Mouse (Mus musculus): ENCODE measurements around the gene Agrp. TPM values are rescaled to one million over a fixed set of nuclear protein-coding genes. Genes with fewer than 3 reads are reported as not detected.

The Agrp gene
- polyA plus RNA-seq, 1 experiment from 2014 or later = 1.1 TPM

- Histone ChIP-seq H3K4me3 (ENCODE audit: low read depth, low read length) (no peak overlapping the region), H3K9ac (ENCODE audit: low read length) (no peak overlapping the region), H3K27me3 (replicated peaks; ENCODE audit: control insufficient read depth, insufficient read depth, low read length) (no peaks in the 10 kb centered on the region), H3K4me2 (ENCODE audit: low read length) (no peak overlapping the region), H3K9me3 (ENCODE audit: control insufficient read depth, low read length) (no peaks in the 10 kb centered on the region), H3K36me3 (ENCODE audit: control insufficient read depth, insufficient read depth, low read length) (peaks cover 78% of the 10 kb centered on the region), H3K27ac (ENCODE audit: low read depth) (no peak overlapping the region), H3K4me1 (replicated peaks; ENCODE audit: control insufficient read depth, insufficient read depth, low read length) (peaks cover 21% of the 10 kb centered on the region)
- ATAC-seq (replicated peaks; ENCODE audit: low FRiP score, low TSS enrichment, low read depth) (no peak), DNase-seq (ENCODE audit: low spot score) (no peak)
- 90% methylated on average over 19 of the region's 19 CpGs for WGBS
Observed at GRCm38 (mm10) chr8:105620211-105620610, 17.0 kb downstream of the Agrp start.

- Histone ChIP-seq H3K36me3 (ENCODE audit: control insufficient read depth, insufficient read depth, low read length) (peaks cover 83% of the 10 kb centered on the region), H3K4me3 (ENCODE audit: low read depth, low read length) (no peak overlapping the region), H3K4me1 (replicated peaks; ENCODE audit: control insufficient read depth, insufficient read depth, low read length) (peaks cover 22% of the 10 kb centered on the region), H3K27ac (ENCODE audit: low read depth) (no peak overlapping the region), H3K27me3 (replicated peaks; ENCODE audit: control insufficient read depth, insufficient read depth, low read length) (no peaks in the 10 kb centered on the region), H3K9ac (ENCODE audit: low read length) (no peak overlapping the region), H3K9me3 (ENCODE audit: control insufficient read depth, low read length) (no peaks in the 10 kb centered on the region), H3K4me2 (ENCODE audit: low read length) (no peak overlapping the region)
- no peak for DNase-seq (ENCODE audit: low spot score)
- ATAC-seq (replicated peaks; ENCODE audit: low FRiP score, low TSS enrichment, low read depth) = no peak
- WGBS = 91% methylated on average over 19 of the region's 19 CpGs
Observed at GRCm38 (mm10) chr8:105618892-105619591, 18.2 kb downstream of the Agrp start.

GRCm38 (mm10) chr8:105618279-105618634 lies 18.9 kb downstream of the Agrp start:
- WGBS = 86% methylated on average over 5 of the region's 5 CpGs
- H3K9ac ChIP-seq (ENCODE audit: low read length) = no peak overlapping the region

GRCm38 (mm10) chr8:105617451-105618278 lies 19.5 kb downstream of the Agrp start:
- Histone ChIP-seq H3K4me2 (ENCODE audit: low read length) (no peak overlapping the region), H3K27ac (ENCODE audit: low read depth) (no peak overlapping the region), H3K4me1 (replicated peaks; ENCODE audit: control insufficient read depth, insufficient read depth, low read length) (peaks cover 14% of the 10 kb centered on the region), H3K4me3 (ENCODE audit: low read depth, low read length) (no peak overlapping the region), H3K27me3 (replicated peaks; ENCODE audit: control insufficient read depth, insufficient read depth, low read length) (peaks cover under 1% of the 10 kb centered on the region; the same call in 1 of the 2 replicates), H3K9me3 (ENCODE audit: control insufficient read depth, low read length) (no peaks in the 10 kb centered on the region), H3K9ac (ENCODE audit: low read length) (no peak overlapping the region), H3K36me3 (ENCODE audit: control insufficient read depth, insufficient read depth, low read length) (peaks cover 70% of the 10 kb centered on the region)
- ATAC-seq (replicated peaks; ENCODE audit: low FRiP score, low TSS enrichment, low read depth) = no peak
- WGBS = 89% methylated on average over 21 of the region's 21 CpGs
- DNase-seq (ENCODE audit: low spot score) = no peak

More at GRCm38 (mm10) chr8:105618279-105618634, 18.9 kb downstream of the Agrp start:
- Histone ChIP-seq H3K27me3 (replicated peaks; ENCODE audit: control insufficient read depth, insufficient read depth, low read length) (no peaks in the 10 kb centered on the region), H3K36me3 (ENCODE audit: control insufficient read depth, insufficient read depth, low read length) (peaks cover 76% of the 10 kb centered on the region), H3K27ac (ENCODE audit: low read depth) (no peak overlapping the region), H3K4me1 (replicated peaks; ENCODE audit: control insufficient read depth, insufficient read depth, low read length) (peaks cover 16% of the 10 kb centered on the region), H3K4me3 (ENCODE audit: low read depth, low read length) (no peak overlapping the region), H3K4me2 (ENCODE audit: low read length) (no peak overlapping the region), H3K9me3 (ENCODE audit: control insufficient read depth, low read length) (no peaks in the 10 kb centered on the region)
- DNase-seq (ENCODE audit: low spot score) (no peak), ATAC-seq (replicated peaks; ENCODE audit: low FRiP score, low TSS enrichment, low read depth) (no peak)

- Histone ChIP-seq H3K4me2 (ENCODE audit: low read length) (no peak overlapping the region), H3K9me3 (ENCODE audit: control insufficient read depth, low read length) (no peaks in the 10 kb centered on the region), H3K4me3 (ENCODE audit: low read depth, low read length) (no peak overlapping the region), H3K27me3 (replicated peaks; ENCODE audit: control insufficient read depth, insufficient read depth, low read length) (peaks cover 12% of the 10 kb centered on the region), H3K9ac (ENCODE audit: low read length) (no peak overlapping the region), H3K27ac (ENCODE audit: low read depth) (no peak overlapping the region), H3K4me1 (replicated peaks; ENCODE audit: control insufficient read depth, insufficient read depth, low read length) (peaks cover 9% of the 10 kb centered on the region; the same call in 1 of the 2 replicates), H3K36me3 (ENCODE audit: control insufficient read depth, insufficient read depth, low read length) (peaks cover 62% of the 10 kb centered on the region)
- WGBS = 94% methylated on average over 9 of the region's 9 CpGs
- DNase-seq (ENCODE audit: low spot score) = no peak
- ATAC-seq (replicated peaks; ENCODE audit: low FRiP score, low TSS enrichment, low read depth) = no peak
Observed at GRCm38 (mm10) chr8:105615942-105616341, 21.3 kb downstream of the Agrp start.

GRCm38 (mm10) chr8:105613830-105614511 lies 23.2 kb downstream of the Agrp start:
- 3% methylated on average over 50 of the region's 50 CpGs for WGBS
- Histone ChIP-seq H3K27ac (ENCODE audit: low read depth) (no peak overlapping the region), H3K9ac (ENCODE audit: low read length) (peak overlapping the region; percentile 46), H3K4me1 (replicated peaks; ENCODE audit: control insufficient read depth, insufficient read depth, low read length) (peaks cover 9% of the 10 kb centered on the region; the same call in 1 of the 2 replicates), H3K36me3 (ENCODE audit: control insufficient read depth, insufficient read depth, low read length) (peaks cover 42% of the 10 kb centered on the region), H3K27me3 (replicated peaks; ENCODE audit: control insufficient read depth, insufficient read depth, low read length) (peaks cover 12% of the 10 kb centered on the region), H3K4me2 (ENCODE audit: low read length) (peak overlapping the region; percentile 99), H3K4me3 (ENCODE audit: low read depth, low read length) (peak overlapping the region; percentile 45), H3K9me3 (ENCODE audit: control insufficient read depth, low read length) (no peaks in the 10 kb centered on the region)
- peak; percentile 71 for ATAC-seq (replicated peaks; ENCODE audit: low FRiP score, low TSS enrichment, low read depth)
- DNase-seq (ENCODE audit: low spot score) = peak; percentile 72

GRCm38 (mm10) chr8:105613037-105613436 lies 24.2 kb downstream of the Agrp start:
- Histone ChIP-seq H3K4me2 (ENCODE audit: low read length) (peak overlapping the region; percentile 99), H3K9ac (ENCODE audit: low read length) (no peak overlapping the region), H3K9me3 (ENCODE audit: control insufficient read depth, low read length) (no peaks in the 10 kb centered on the region), H3K4me3 (ENCODE audit: low read depth, low read length) (peak overlapping the region; percentile 7), H3K27ac (ENCODE audit: low read depth) (no peak overlapping the region), H3K27me3 (replicated peaks; ENCODE audit: control insufficient read depth, insufficient read depth, low read length) (peaks cover 12% of the 10 kb centered on the region), H3K4me1 (replicated peaks; ENCODE audit: control insufficient read depth, insufficient read depth, low read length) (peaks cover 9% of the 10 kb centered on the region; the same call in 1 of the 2 replicates), H3K36me3 (ENCODE audit: control insufficient read depth, insufficient read depth, low read length) (peaks cover 33% of the 10 kb centered on the region)
- 7% methylated on average over 20 of the region's 20 CpGs for WGBS
- no peak for ATAC-seq (replicated peaks; ENCODE audit: low FRiP score, low TSS enrichment, low read depth)
- DNase-seq (ENCODE audit: low spot score) = peak; percentile 71

- WGBS = 88% methylated on average over 9 of the region's 9 CpGs
- no peak for ATAC-seq (replicated peaks; ENCODE audit: low FRiP score, low TSS enrichment, low read depth)
- peaks cover 12% of the 10 kb centered on the region for H3K27me3 ChIP-seq (replicated peaks; ENCODE audit: control insufficient read depth, insufficient read depth, low read length)
- no peak for DNase-seq (ENCODE audit: low spot score)
- H3K27ac ChIP-seq (ENCODE audit: low read depth) = no peak overlapping the region
- H3K4me3 ChIP-seq (ENCODE audit: low read depth, low read length) = no peak overlapping the region
- peaks cover 21% of the 10 kb centered on the region for H3K36me3 ChIP-seq (ENCODE audit: control insufficient read depth, insufficient read depth, low read length)
- H3K4me2 ChIP-seq (ENCODE audit: low read length) = no peak overlapping the region
- H3K4me1 ChIP-seq (replicated peaks; ENCODE audit: control insufficient read depth, insufficient read depth, low read length) = peaks cover 15% of the 10 kb centered on the region
- no peak overlapping the region for H3K9ac ChIP-seq (ENCODE audit: low read length)
- H3K9me3 ChIP-seq (ENCODE audit: control insufficient read depth, low read length) = no peaks in the 10 kb centered on the region
Observed at GRCm38 (mm10) chr8:105611836-105612235, 25.4 kb downstream of the Agrp start.
